Mouse (Mus musculus): ENCODE data around the gene Zfp446. TPM values are rescaled to one million over a fixed set of nuclear protein-coding genes. Genes with fewer than 3 reads are reported as not detected.

Gene Zfp446
- polyA plus RNA-seq, 1 experiment from 2014 or later: 8.7 TPM

- Histone ChIP-seq H3K27ac (ENCODE audit: low read length) (peak overlapping the region; percentile 84; the same call in 1 of the 2 replicates), H3K4me3 (ENCODE audit: low read depth, low read length) (no peak overlapping the region), H3K4me1 (ENCODE audit: control insufficient read depth, insufficient read depth, low read length) (no peaks in the 10 kb centered on the region), H3K9ac (replicated peaks; ENCODE audit: low read depth, low read length) (no peak overlapping the region), H3K27me3 (ENCODE audit: control insufficient read depth, insufficient read depth, low read length) (no peaks in the 10 kb centered on the region), H3K36me3 (ENCODE audit: control insufficient read depth, insufficient read depth, low read length) (no peaks in the 10 kb centered on the region), H3K4me2 (replicated peaks; ENCODE audit: low read depth, low read length) (peak overlapping the region; percentile 52), H3K9me3 (ENCODE audit: control insufficient read depth, low read depth, low read length) (no peaks in the 10 kb centered on the region)
- WGBS: 81% methylated on average over 18 of the region's 18 CpGs
- no peak for ATAC-seq (ENCODE audit: insufficient number of reproducible peaks, insufficient read depth, low FRiP score, low read depth)
Observed at GRCm38 (mm10) chr7:12978931-12979722, 1.5 kb downstream of the Zfp446 start.

GRCm38 (mm10) chr7:12979776-12980175, 2.1 kb downstream of the Zfp446 start:
- no peak for ATAC-seq (ENCODE audit: insufficient number of reproducible peaks, insufficient read depth, low FRiP score, low read depth)
- H3K9me3 ChIP-seq (ENCODE audit: control insufficient read depth, low read depth, low read length): no peaks in the 10 kb centered on the region
- 71% methylated on average over 6 of the region's 6 CpGs for WGBS
- no peak overlapping the region for H3K4me3 ChIP-seq (ENCODE audit: low read depth, low read length)
- no peaks in the 10 kb centered on the region for H3K27me3 ChIP-seq (ENCODE audit: control insufficient read depth, insufficient read depth, low read length)
- H3K4me1 ChIP-seq (ENCODE audit: control insufficient read depth, insufficient read depth, low read length): no peaks in the 10 kb centered on the region
- no peak overlapping the region for H3K4me2 ChIP-seq (replicated peaks; ENCODE audit: low read depth, low read length)
- no peak overlapping the region for H3K9ac ChIP-seq (replicated peaks; ENCODE audit: low read depth, low read length)
- H3K27ac ChIP-seq (ENCODE audit: low read length): no peak overlapping the region
- no peaks in the 10 kb centered on the region for H3K36me3 ChIP-seq (ENCODE audit: control insufficient read depth, insufficient read depth, low read length)

- no peak for ATAC-seq (ENCODE audit: insufficient number of reproducible peaks, insufficient read depth, low FRiP score, low read depth)
- H3K9ac ChIP-seq (replicated peaks; ENCODE audit: low read depth, low read length): no peak overlapping the region
- H3K4me1 ChIP-seq (ENCODE audit: control insufficient read depth, insufficient read depth, low read length): no peaks in the 10 kb centered on the region
- H3K27me3 ChIP-seq (ENCODE audit: control insufficient read depth, insufficient read depth, low read length): no peaks in the 10 kb centered on the region
- H3K9me3 ChIP-seq (ENCODE audit: control insufficient read depth, low read depth, low read length): no peaks in the 10 kb centered on the region
- 79% methylated on average over 7 of the region's 7 CpGs for WGBS
- H3K27ac ChIP-seq (ENCODE audit: low read length): no peak overlapping the region
- no peak overlapping the region for H3K4me3 ChIP-seq (ENCODE audit: low read depth, low read length)
- no peak overlapping the region for H3K4me2 ChIP-seq (replicated peaks; ENCODE audit: low read depth, low read length)
- no peaks in the 10 kb centered on the region for H3K36me3 ChIP-seq (ENCODE audit: control insufficient read depth, insufficient read depth, low read length)
Observed at GRCm38 (mm10) chr7:12980291-12980690, 2.6 kb downstream of the Zfp446 start.

GRCm38 (mm10) chr7:12985724-12986123, 8.1 kb downstream of the Zfp446 start:
- Histone ChIP-seq H3K9ac (replicated peaks; ENCODE audit: low read depth, low read length) (no peak overlapping the region), H3K9me3 (ENCODE audit: control insufficient read depth, low read depth, low read length) (no peaks in the 10 kb centered on the region), H3K4me3 (ENCODE audit: low read depth, low read length) (no peak overlapping the region), H3K4me2 (replicated peaks; ENCODE audit: low read depth, low read length) (no peak overlapping the region), H3K36me3 (ENCODE audit: control insufficient read depth, insufficient read depth, low read length) (no peaks in the 10 kb centered on the region), H3K27me3 (ENCODE audit: control insufficient read depth, insufficient read depth, low read length) (no peaks in the 10 kb centered on the region), H3K4me1 (ENCODE audit: control insufficient read depth, insufficient read depth, low read length) (no peaks in the 10 kb centered on the region), H3K27ac (ENCODE audit: low read length) (no peak overlapping the region)
- ATAC-seq (ENCODE audit: insufficient number of reproducible peaks, insufficient read depth, low FRiP score, low read depth): no peak
- WGBS: 78% methylated on average over 1 of the region's 1 CpGs

- Histone ChIP-seq H3K4me3 (ENCODE audit: low read depth, low read length) (no peak overlapping the region), H3K27ac (ENCODE audit: low read length) (no peak overlapping the region), H3K4me2 (replicated peaks; ENCODE audit: low read depth, low read length) (no peak overlapping the region), H3K9me3 (ENCODE audit: control insufficient read depth, low read depth, low read length) (no peaks in the 10 kb centered on the region), H3K9ac (replicated peaks; ENCODE audit: low read depth, low read length) (no peak overlapping the region), H3K27me3 (ENCODE audit: control insufficient read depth, insufficient read depth, low read length) (no peaks in the 10 kb centered on the region), H3K4me1 (ENCODE audit: control insufficient read depth, insufficient read depth, low read length) (no peaks in the 10 kb centered on the region), H3K36me3 (ENCODE audit: control insufficient read depth, insufficient read depth, low read length) (no peaks in the 10 kb centered on the region)
- WGBS: 81% methylated on average over 8 of the region's 8 CpGs
- ATAC-seq (ENCODE audit: insufficient number of reproducible peaks, insufficient read depth, low FRiP score, low read depth): no peak
Observed at GRCm38 (mm10) chr7:12986906-12987305, 9.3 kb downstream of the Zfp446 start.

- WGBS: 73% methylated on average over 8 of the region's 8 CpGs
- no peak overlapping the region for H3K4me2 ChIP-seq (replicated peaks; ENCODE audit: low read depth, low read length)
- no peak overlapping the region for H3K9ac ChIP-seq (replicated peaks; ENCODE audit: low read depth, low read length)
- H3K36me3 ChIP-seq (ENCODE audit: control insufficient read depth, insufficient read depth, low read length): no peaks in the 10 kb centered on the region
- no peaks in the 10 kb centered on the region for H3K27me3 ChIP-seq (ENCODE audit: control insufficient read depth, insufficient read depth, low read length)
- H3K4me3 ChIP-seq (ENCODE audit: low read depth, low read length): no peak overlapping the region
- no peak for ATAC-seq (ENCODE audit: insufficient number of reproducible peaks, insufficient read depth, low FRiP score, low read depth)
- H3K9me3 ChIP-seq (ENCODE audit: control insufficient read depth, low read depth, low read length): no peaks in the 10 kb centered on the region
- no peak overlapping the region for H3K27ac ChIP-seq (ENCODE audit: low read length)
- no peaks in the 10 kb centered on the region for H3K4me1 ChIP-seq (ENCODE audit: control insufficient read depth, insufficient read depth, low read length)
Observed at GRCm38 (mm10) chr7:12987409-12988189, 10.0 kb downstream of the Zfp446 start.

- H3K27me3 ChIP-seq (ENCODE audit: control insufficient read depth, insufficient read depth, low read length): no peaks in the 10 kb centered on the region
- 4% methylated on average over 3 of the region's 3 CpGs for WGBS
Observed at GRCm38 (mm10) chr7:12992222-12992621, 14.6 kb downstream of the Zfp446 start.

GRCm38 (mm10) chr7:12993148-12993547, 15.5 kb downstream of the Zfp446 start:
- 86% methylated on average over 10 of the region's 10 CpGs for WGBS
- Histone ChIP-seq H3K9me3 (ENCODE audit: control insufficient read depth, low read depth, low read length) (no peaks in the 10 kb centered on the region), H3K4me2 (replicated peaks; ENCODE audit: low read depth, low read length) (no peak overlapping the region), H3K9ac (replicated peaks; ENCODE audit: low read depth, low read length) (no peak overlapping the region), H3K4me3 (ENCODE audit: low read depth, low read length) (no peak overlapping the region), H3K27ac (ENCODE audit: low read length) (no peak overlapping the region), H3K36me3 (ENCODE audit: control insufficient read depth, insufficient read depth, low read length) (no peaks in the 10 kb centered on the region), H3K27me3 (ENCODE audit: control insufficient read depth, insufficient read depth, low read length) (no peaks in the 10 kb centered on the region), H3K4me1 (ENCODE audit: control insufficient read depth, insufficient read depth, low read length) (no peaks in the 10 kb centered on the region)
- ATAC-seq (ENCODE audit: insufficient number of reproducible peaks, insufficient read depth, low FRiP score, low read depth): no peak

More at GRCm38 (mm10) chr7:12992222-12992621, 14.6 kb downstream of the Zfp446 start:
- Histone ChIP-seq H3K4me1 (ENCODE audit: control insufficient read depth, insufficient read depth, low read length) (no peaks in the 10 kb centered on the region), H3K27ac (ENCODE audit: low read length) (no peak overlapping the region), H3K4me2 (replicated peaks; ENCODE audit: low read depth, low read length) (no peak overlapping the region), H3K9ac (replicated peaks; ENCODE audit: low read depth, low read length) (no peak overlapping the region), H3K4me3 (ENCODE audit: low read depth, low read length) (no peak overlapping the region), H3K9me3 (ENCODE audit: control insufficient read depth, low read depth, low read length) (no peaks in the 10 kb centered on the region), H3K36me3 (ENCODE audit: control insufficient read depth, insufficient read depth, low read length) (no peaks in the 10 kb centered on the region)
- ATAC-seq (ENCODE audit: insufficient number of reproducible peaks, insufficient read depth, low FRiP score, low read depth): no peak
